Comparison of ENCODE assay signal across 8 mouse cellular contexts in genomic region chr11:107865128-107865527, GRCm38 (mm10). TPM values are rescaled to one million over a fixed set of nuclear protein-coding genes. Genes with fewer than 3 reads are reported as not detected.
DNase-seq lines count a peak whose midpoint lies in the region; ATAC-seq and TF ChIP-seq lines count a peak whose summit lies in the region.

No protein-coding gene starts in this region.

- TF ChIP-seq CTCF in intestine, postnatal 0 days (IDR thresholded peaks at IDR 0.05; ENCODE audit: low read depth) = peak; percentile 80
- TF ChIP-seq CTCF in bone marrow macrophage, adult 2 months (IDR thresholded peaks at IDR 0.05; ENCODE audit: low read depth, low read length) = peak; percentile 68; the same call in 1 of the 2 replicates

- DNase-seq in fibroblast of lung, adult 2 months (ENCODE audit: low read depth) = peak; percentile 10
- DNase-seq in left cerebral cortex, adult 8-10 months (ENCODE audit: low spot score in 2 of 2) = peak; percentile 45 to 75
- DNase-seq in naive thymus-derived CD4-positive, alpha-beta T cell, adult 2 months (ENCODE audit: low read depth) = peak; percentile 61
- DNase-seq in testis, postnatal 10 days (ENCODE audit: low spot score) = peak; percentile 90

- H3K4me1 ChIP-seq in intestine, postnatal 0 days (replicated peaks; ENCODE audit: control insufficient read depth, insufficient read depth, low read length) = no peaks in the 10 kb centered on the region
- H3K4me1 ChIP-seq in intestine, embryonic 15.5 days (replicated peaks) = no peaks in the 10 kb centered on the region
- H3K4me1 ChIP-seq in bone marrow macrophage, adult 2 months (ENCODE audit: control insufficient read depth, insufficient read depth, low read length) = no peaks in the 10 kb centered on the region

- H3K9ac ChIP-seq in intestine, postnatal 0 days (ENCODE audit: low read depth, low read length) = no peak overlapping the region
- H3K9ac ChIP-seq in intestine, embryonic 15.5 days = no peak overlapping the region

- H3K9me3 ChIP-seq in intestine, postnatal 0 days (ENCODE audit: control insufficient read depth) = no peaks in the 10 kb centered on the region
- H3K9me3 ChIP-seq in intestine, embryonic 15.5 days = no peaks in the 10 kb centered on the region

- H3K27me3 ChIP-seq in intestine, postnatal 0 days (replicated peaks; ENCODE audit: control insufficient read depth, insufficient read depth, low read length) = no peaks in the 10 kb centered on the region
- no peaks in the 10 kb centered on the region for H3K27me3 ChIP-seq in intestine, embryonic 15.5 days (replicated peaks)

- no peak overlapping the region for H3K4me2 ChIP-seq in intestine, postnatal 0 days (replicated peaks; ENCODE audit: low read depth)
- no peak overlapping the region for H3K4me2 ChIP-seq in intestine, embryonic 15.5 days (replicated peaks)

- H3K27ac ChIP-seq in intestine, postnatal 0 days (ENCODE audit: low read depth, low read length) = no peak overlapping the region
- H3K27ac ChIP-seq in intestine, embryonic 15.5 days = no peak overlapping the region
- no peak overlapping the region for H3K27ac ChIP-seq in bone marrow macrophage, adult 2 months (ENCODE audit: insufficient read depth, low read depth, low read length)

- H3K4me3 ChIP-seq in intestine, postnatal 0 days (ENCODE audit: low read depth, low read length) = no peak overlapping the region
- H3K4me3 ChIP-seq in intestine, embryonic 15.5 days (replicated peaks) = no peak overlapping the region
- no peak overlapping the region for H3K4me3 ChIP-seq in bone marrow macrophage, adult 2 months (ENCODE audit: insufficient read depth, low read length)

- no peak for ATAC-seq in intestine, postnatal 0 days
- no peak for ATAC-seq in intestine, embryonic 15.5 days
- peak; percentile 50 to 69; a peak in 3 of 4 replicates for ATAC-seq in hematopoietic stem cell, adult 5-6 weeks (replicated peaks in 1 of 2; ENCODE audit: insufficient read depth in 1 of 2, low FRiP score in 2 of 2, low TSS enrichment in 1 of 2, low read depth in 1 of 2, poor library complexity in 2 of 2, severe bottlenecking in 2 of 2)

- TF ChIP-seq POLR2A in bone marrow macrophage, adult 2 months (IDR thresholded peaks at IDR 0.05; ENCODE audit: borderline replicate concordance, low read depth, low read length) = no peak

- 15% methylated on average over 7 of the region's 7 CpGs for WGBS in intestine, postnatal 0 days
- 26% methylated on average over 7 of the region's 7 CpGs for WGBS in intestine, embryonic 15.5 days

- H3K36me3 ChIP-seq in intestine, postnatal 0 days (ENCODE audit: control insufficient read depth, insufficient read depth) = no peaks in the 10 kb centered on the region
- H3K36me3 ChIP-seq in intestine, embryonic 15.5 days = no peaks in the 10 kb centered on the region

RNA-seq across cellular contexts. Expression of gene Cacng5, which starts 49.7 kb away (rescaled TPM):
- 0.18 and 0.29 TPM in 2 replicates for polyA plus RNA-seq in intestine, postnatal 0 days (2015; fragmentation: Nextera tagmentation; extraction: Ambion mirVana)
- 0.63 and 0.76 TPM in 2 replicates for polyA plus RNA-seq in intestine, embryonic 15.5 days (2015; fragmentation: Nextera tagmentation; extraction: Ambion mirVana)
- not detected in 2 replicates for polyA plus RNA-seq in bone marrow macrophage, adult 2 months (2012; ENCODE audit: insufficient read depth, insufficient read length, missing spikeins)
- not detected in 2 replicates for total RNA-seq in hematopoietic stem cell, adult 5-6 weeks (2017)
- total RNA-seq in left cerebral cortex, adult 8-10 months (2022) = 10 to 100 TPM; 14.4 to 17.0 (median 15.6) TPM

Comparison
In these comparisons a context has a peak if more than half of its experiments do, and no peak if none do; other contexts are left out.
1. ATAC-seq: peak in hematopoietic stem cell, adult 5-6 weeks (2 of 2); none in intestine, postnatal 0 days (single experiment) and intestine, embryonic 15.5 days (single experiment).
2. DNase-seq: peak in every context shown above with its lines; median percentile 90 in testis, postnatal 10 days; 61 in naive thymus-derived CD4-positive, alpha-beta T cell, adult 2 months; 60 in left cerebral cortex, adult 8-10 months; 10 in fibroblast of lung, adult 2 months.